Mouse (Mus musculus): ENCODE results near the gene Angptl3.

GRCm38 (mm10) chr4:99048581-99048980, 17.8 kb downstream of the Angptl3 start:
- TF ChIP-seq CTCF (IDR thresholded peaks at IDR 0.05; ENCODE audit: borderline replicate concordance, control insufficient read depth, extremely low read depth, insufficient read depth, low read length, poor library complexity) (no peak), POLR2A (IDR thresholded peaks at IDR 0.05; ENCODE audit: control insufficient read depth, extremely low read depth, insufficient read depth, low read length, poor library complexity) (no peak)
